In the genomic region with DNA sequence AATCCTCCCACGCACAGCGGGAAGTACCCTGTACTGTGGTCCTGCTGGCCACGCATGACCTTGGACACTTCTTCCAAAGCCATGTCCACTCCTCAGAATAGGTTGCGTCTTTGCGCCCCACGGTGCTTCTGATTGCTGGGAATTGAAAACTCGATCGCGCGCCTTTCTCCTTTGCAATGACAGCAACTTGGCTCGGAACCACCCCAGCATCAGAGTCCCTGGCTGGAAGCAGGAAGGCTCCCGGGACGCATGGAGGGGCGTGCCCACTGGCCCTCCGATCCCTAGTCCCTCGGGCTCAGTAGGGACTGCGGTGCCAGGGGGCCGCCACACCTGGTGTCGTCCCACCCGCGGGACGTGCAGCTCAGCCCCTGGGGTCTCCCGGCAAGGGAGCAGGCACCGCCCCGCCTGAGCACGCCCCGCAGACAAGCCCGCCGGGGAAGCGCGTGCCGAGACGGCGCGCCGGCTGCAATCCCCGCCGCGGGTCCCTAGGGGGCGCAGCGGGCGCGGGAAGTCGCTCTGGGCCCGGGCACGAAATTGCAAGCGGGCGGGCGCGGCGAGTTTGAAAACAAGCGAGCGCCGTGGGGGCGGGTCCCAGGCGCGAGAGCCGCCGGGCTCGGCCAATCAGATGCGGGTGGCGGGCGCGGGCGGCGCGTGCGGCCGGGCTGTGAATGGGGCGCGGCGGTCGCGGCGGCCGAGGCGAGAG, we compare ENCODE assay signal across 8 mouse cellular contexts. TPM values are rescaled to one million over a fixed set of nuclear protein-coding genes. Genes with fewer than 3 reads are reported as not detected.
A peak's percentile ranks its signal among the peaks of the same experiment; 100 is the strongest.
DNase-seq lines count a peak whose midpoint lies in the region; ATAC-seq lines count a peak whose summit lies in the region.

Gene Sdk1, plus strand, starts transcription at position 650 of the 703 bp plus-strand sequence.

- H3K4me3 ChIP-seq in hindbrain, embryonic 14.5 days (replicated peaks; ENCODE audit: low read length), result peak within 1 kb of the TSS; percentile 58

- ATAC-seq in hindbrain, embryonic 14.5 days (ENCODE audit: low FRiP score), result peak; percentile 97

- H3K4me2 ChIP-seq in hindbrain, embryonic 14.5 days (replicated peaks), result peak within 1 kb of the TSS; percentile 88

- peaks cover 36% of the 10 kb centered on the region for H3K27me3 ChIP-seq in hindbrain, embryonic 14.5 days (ENCODE audit: control insufficient read depth, insufficient read depth, low read length)

- whole genome bisulfite sequencing in hindbrain, embryonic 14.5 days, result under 1% methylated on average over 58 of the region's 77 CpGs

- H3K9me3 ChIP-seq in hindbrain, embryonic 14.5 days (ENCODE audit: control insufficient read depth, low read length), result no peaks in the 10 kb centered on the region

- no peaks in the 10 kb centered on the region for H3K36me3 ChIP-seq in hindbrain, embryonic 14.5 days (replicated peaks; ENCODE audit: control insufficient read depth, insufficient read depth)

- H3K9ac ChIP-seq in hindbrain, embryonic 14.5 days, result peak within 1 kb of the TSS; percentile 69

- H3K27ac ChIP-seq in hindbrain, embryonic 14.5 days, result peak within 1 kb of the TSS; percentile 74

- peaks cover 18% of the 10 kb centered on the region for H3K4me1 ChIP-seq in hindbrain, embryonic 14.5 days (replicated peaks; ENCODE audit: control insufficient read depth, insufficient read depth, low read length)

- DNase-seq in ZHBTc4 (ENCODE audit: low read depth, low spot score), result peak; percentile 98
- peak; percentile 96 to 99 for DNase-seq in cerebellum, postnatal 25 days
- peak; percentile 90 for DNase-seq in gastrocnemius, adult 18-20 months (ENCODE audit: low spot score)
- DNase-seq in hindbrain, embryonic 14.5 days (ENCODE audit: low spot score), result peak; percentile 96
- peak; percentile 90 to 92 for DNase-seq in layer of hippocampus, postnatal 25 days (ENCODE audit: extremely low spot score in 1 of 2, low spot score in 1 of 2)
- peak; percentile 95 for DNase-seq in lung, postnatal 14 days
- DNase-seq in retina, embryonic 14.5 days (ENCODE audit: low spot score), result peak; percentile 98
- DNase-seq in thymus, postnatal 25 days, result peak; percentile 91

RNA-seq across cellular contexts. Expression of gene Sdk1, which starts in this region (rescaled TPM):
- total RNA-seq in gastrocnemius, adult 18-20 months (2021), result 1 to 10 TPM in 1 of 2 experiments, under 1 TPM in 1; 0.89 to 1.2 TPM
- polyA plus RNA-seq in hindbrain, embryonic 14.5 days (2014; fragmentation: Nextera tagmentation; extraction: Ambion mirVana), result 2.5 TPM in 2 replicates
- total RNA-seq in layer of hippocampus, postnatal 25 days (2021), result 1 to 10 TPM; 8.1 to 8.2 TPM

Comparison
In these comparisons a context has a peak if more than half of its experiments do, and no peak if none do; other contexts are left out.
1. Peak in every context shown above with its lines: DNase-seq, ATAC-seq, H3K4me3 ChIP-seq and H3K27ac ChIP-seq.
2. RNA of gene Sdk1 (total RNA-seq): 8.1 to 8.2 TPM in layer of hippocampus, postnatal 25 days; 0.89 to 1.2 TPM in gastrocnemius, adult 18-20 months; every median in the first group is over 4 times any median in the second.